Mouse (Mus musculus): Measurements from ENCODE around the gene Rpp40.

Gene Rpp40

DNA sequence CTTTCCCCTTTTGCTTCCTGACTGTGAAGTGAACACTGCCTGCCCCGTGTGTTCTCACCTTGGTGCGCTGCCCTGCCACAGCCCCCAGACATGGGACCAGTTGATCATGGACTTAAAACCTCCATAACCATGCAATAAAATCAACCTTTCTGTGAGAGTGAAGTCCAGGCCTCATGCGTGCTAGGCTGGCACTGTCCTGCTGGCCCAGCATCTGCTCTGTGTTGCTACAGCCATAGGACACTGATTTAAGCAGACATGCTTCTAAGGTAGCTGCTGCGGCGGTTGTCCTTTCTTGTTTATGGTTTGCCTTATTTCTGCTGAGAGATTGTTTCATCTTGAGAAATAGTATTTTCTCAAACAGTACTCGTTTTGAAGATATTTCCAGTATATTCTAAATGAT is 54.6 kb downstream of the Rpp40 start:
- DNase-seq (ENCODE audit: low spot score), result no peak

DNA sequence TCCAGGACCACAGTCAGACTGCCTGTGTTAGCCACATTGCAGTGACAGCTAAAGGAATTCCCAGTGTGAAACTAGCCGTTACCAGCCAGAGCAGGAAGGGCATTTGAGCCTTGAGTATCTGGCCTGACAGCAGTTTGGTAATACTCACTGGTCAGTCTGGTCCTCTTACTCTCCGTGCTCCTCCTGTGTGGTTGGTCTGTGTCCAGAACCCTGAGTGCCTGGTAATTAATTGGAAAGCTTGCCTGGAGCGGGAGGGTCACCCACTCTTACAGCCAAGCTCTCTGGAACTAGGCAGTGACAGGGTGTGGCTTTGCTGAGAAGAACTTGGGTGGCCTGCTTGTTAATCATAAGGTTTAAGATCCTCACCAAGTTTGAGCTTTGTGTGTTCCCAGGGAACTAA is 57.5 kb downstream of the Rpp40 start:
- no peak for DNase-seq (ENCODE audit: low spot score)

- DNase-seq (ENCODE audit: low spot score), result no peak
These were observed 60.9 kb downstream of the Rpp40 start for GRCm38 (mm10) chr13:35845306-35845705.

Measured in urinary bladder, postnatal 14 days (tissue).